Mouse (Mus musculus) thymus, postnatal 4 days (tissue): Measurements from ENCODE around the gene Mms19.
A peak's percentile ranks its signal among the peaks of the same experiment; 100 is the strongest.

Experiments
- DNase-seq: peaks from one replicate; pipeline ENCODE4 v3.0.0; 2021

Gene Mms19

GRCm38 (mm10) chr19:41980819-41981594 is at the start of gene Mms19:
Gene Mms19, minus strand, starts transcription at chr19:41981157.
- DNase-seq = peak; percentile 98

DNA sequence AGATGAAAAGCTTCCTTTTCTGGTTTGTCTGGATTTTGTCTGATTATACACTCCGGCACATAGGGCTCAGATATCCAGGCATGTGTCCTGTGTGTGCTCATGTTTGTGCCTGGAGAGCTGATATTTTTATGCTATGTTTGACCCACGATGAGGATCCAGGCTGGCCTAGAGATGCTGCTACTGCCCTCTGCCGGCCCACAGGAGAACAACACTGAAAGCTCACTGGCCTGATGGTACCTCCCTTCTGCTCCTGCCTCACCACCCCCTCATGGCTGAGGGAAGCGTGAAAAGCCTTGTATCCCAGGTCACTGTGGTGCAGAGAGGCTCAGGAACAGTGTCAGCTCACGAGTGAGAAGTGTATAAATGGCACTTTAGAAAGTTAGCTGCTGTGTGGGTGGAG is 45.2 kb upstream of the Mms19 start:
- peak; percentile 86 for DNase-seq

GRCm38 (mm10) chr19:42022542-42022848 is 41.5 kb upstream of the Mms19 start:
- DNase-seq = no peak

GRCm38 (mm10) chr19:42021681-42022541 is 41.0 kb upstream of the Mms19 start:
- DNase-seq = no peak

GRCm38 (mm10) chr19:42019011-42019522 is 38.1 kb upstream of the Mms19 start:
- DNase-seq = peak; percentile 50

GRCm38 (mm10) chr19:42017399-42018247 is 36.7 kb upstream of the Mms19 start:
- no peak for DNase-seq

- DNase-seq = no peak
Observed at GRCm38 (mm10) chr19:42016840-42017239, 35.9 kb upstream of the Mms19 start.

GRCm38 (mm10) chr19:42016251-42016650 is 35.3 kb upstream of the Mms19 start:
- no peak for DNase-seq

GRCm38 (mm10) chr19:42015001-42015400 is 34.0 kb upstream of the Mms19 start:
- no peak for DNase-seq

DNA sequence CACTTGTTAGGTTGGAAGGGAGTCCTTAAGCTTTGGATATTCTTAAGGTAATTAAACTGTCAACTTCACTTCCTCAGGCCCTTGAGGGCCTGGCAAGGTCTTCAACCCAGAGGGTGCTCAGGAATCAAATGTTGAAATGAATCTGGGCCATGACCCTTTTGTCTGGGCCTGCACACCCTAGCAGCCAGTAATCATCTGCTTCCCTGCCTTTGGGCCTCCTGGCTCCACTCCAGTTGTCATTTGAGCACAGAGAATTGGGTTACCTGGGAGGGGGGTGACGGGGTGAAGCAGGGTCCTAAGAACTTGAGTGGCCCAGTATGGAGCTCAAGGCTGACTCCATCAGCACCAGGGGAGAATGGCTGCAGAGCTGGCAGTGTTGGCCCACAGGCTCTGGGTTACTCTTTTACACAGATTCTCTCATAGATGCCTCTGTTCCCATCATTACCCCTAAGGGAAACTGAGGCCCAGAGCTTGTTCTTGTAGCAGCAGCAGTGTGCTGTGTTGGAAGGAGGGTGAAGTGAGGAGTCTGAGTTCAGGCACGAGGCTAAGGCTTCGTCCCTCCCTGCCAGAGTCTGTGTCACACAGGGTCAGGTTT is 33.4 kb upstream of the Mms19 start:
- no peak for DNase-seq

GRCm38 (mm10) chr19:42011123-42011522 is 30.2 kb upstream of the Mms19 start:
- DNase-seq = no peak

GRCm38 (mm10) chr19:42010436-42010835 is 29.5 kb upstream of the Mms19 start:
- DNase-seq = no peak

DNA sequence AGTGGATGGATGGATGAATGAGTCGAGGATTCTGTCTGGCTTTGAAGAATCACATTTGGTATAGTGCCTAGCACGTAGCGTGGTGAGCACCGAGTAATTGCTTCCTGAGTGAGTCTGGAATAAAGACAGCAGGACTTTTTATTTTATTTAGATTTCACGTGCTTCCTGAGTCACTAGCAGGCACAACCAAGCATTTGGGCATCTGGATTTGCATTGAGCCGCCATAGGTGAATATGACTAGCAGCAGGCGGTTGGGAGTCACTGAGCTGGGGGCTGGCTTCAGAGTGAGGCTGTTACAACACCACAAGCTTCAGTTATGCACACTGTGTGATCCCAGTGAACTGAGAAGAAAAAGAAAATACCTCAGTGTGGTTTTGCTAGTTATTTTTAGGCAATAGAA is 28.1 kb upstream of the Mms19 start:
- no peak for DNase-seq

- DNase-seq = no peak
Observed at GRCm38 (mm10) chr19:42008586-42008985, 27.6 kb upstream of the Mms19 start.

- no peak for DNase-seq
Observed at GRCm38 (mm10) chr19:42006568-42006967, 25.6 kb upstream of the Mms19 start.

DNA sequence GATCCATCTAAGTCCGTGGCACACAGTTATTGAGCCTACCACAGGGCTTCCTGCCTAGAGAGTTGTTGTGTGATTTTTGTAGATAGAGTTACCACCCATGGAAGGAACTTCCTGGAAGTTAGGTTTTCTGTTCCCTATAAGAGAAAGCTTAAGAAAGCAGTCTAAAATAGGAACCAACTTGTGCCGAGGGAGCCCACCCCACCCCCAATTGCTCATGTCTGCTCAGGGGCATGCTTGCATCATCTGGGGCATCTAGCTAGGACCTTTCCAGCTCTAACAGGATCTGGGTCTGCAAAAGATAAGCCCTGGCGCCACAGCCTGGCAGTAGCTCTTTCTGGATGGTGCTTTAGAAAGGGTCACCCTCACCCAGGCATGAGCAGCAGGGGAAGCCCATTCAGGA is 24.7 kb upstream of the Mms19 start:
- no peak for DNase-seq

DNA sequence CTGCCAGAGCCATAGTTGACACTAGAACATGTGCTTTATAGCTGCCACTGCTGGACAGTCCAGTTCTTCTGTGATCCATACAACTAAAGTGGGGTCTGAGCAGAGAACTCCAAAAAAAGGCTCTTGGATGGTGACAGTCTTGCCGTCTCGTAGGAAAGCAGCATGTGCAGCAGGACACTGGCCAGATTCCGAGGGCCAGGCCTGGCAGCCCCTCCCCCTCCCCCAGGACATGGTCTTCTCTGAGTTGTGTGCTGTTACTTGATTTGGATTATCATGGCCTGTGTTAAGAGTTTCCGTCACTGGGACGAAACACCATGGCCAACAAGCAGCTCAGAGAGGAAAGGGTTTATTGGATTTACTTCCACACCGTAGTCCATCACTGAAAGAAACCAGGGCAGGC is 23.3 kb upstream of the Mms19 start:
- no peak for DNase-seq

DNA sequence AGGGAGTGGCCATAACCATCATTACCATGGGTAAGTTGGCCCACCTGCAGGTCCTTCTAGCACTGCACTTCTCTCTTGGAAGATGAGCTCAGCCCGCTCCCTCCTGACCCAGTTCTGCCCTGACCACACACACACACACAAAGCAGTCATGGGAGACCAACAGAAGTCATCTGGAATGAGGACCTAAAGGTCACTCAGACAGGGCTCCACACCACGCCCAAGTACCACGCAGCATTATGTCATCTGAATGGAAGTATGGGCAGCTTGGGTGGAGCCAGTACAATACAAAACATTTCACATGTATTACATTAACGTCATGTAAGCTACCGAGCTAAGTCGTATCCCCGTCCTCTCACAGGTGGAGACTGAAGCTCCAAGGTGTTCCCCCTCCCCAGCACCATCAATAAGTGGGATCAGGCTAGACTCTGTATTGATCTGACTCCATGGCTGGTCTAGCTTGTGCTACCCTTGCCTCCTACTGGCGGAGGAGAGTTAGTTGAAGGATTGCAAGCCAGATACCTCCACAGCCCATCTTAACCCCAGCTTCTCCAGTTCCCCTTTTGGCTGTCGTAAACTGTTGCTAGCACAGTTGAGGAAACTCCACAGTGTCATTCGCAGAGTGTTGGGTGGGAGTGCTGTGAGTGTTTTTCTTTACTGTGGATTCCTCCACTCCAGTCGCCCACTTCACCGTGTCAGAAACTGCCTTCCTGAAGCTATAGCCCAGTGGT is 20.5 kb upstream of the Mms19 start:
- DNase-seq = no peak

- DNase-seq = no peak
Observed at GRCm38 (mm10) chr19:42000446-42000958, 19.5 kb upstream of the Mms19 start.

GRCm38 (mm10) chr19:41999688-42000283 is 18.8 kb upstream of the Mms19 start:
- no peak for DNase-seq
